Mouse (Mus musculus) myocyte (in vitro differentiated cells): ENCODE results near the gene Arhgap23. TPM values are rescaled to one million over a fixed set of nuclear protein-coding genes. Genes with fewer than 3 reads are reported as not detected.
A peak's percentile ranks its signal among the peaks of the same experiment; 100 is the strongest.

Experiments
- H3K27me3 ChIP-seq: one replicate; pipeline ENCODE4 v1.6.1; 2011; ENCODE audit not compliant: control insufficient read depth, insufficient read depth, insufficient read length
- H3K36me3 ChIP-seq: one replicate; pipeline ENCODE4 v1.6.1; 2011; ENCODE audit not compliant: control insufficient read depth, insufficient read depth
- H3K4me2 ChIP-seq: one replicate; pipeline ENCODE4 v1.6.1; 2011; ENCODE audit warnings: low read depth, control low read depth
- H3K4me3 ChIP-seq: one replicate; pipeline ENCODE4 v1.5.1; 2011; ENCODE audit warnings: mild to moderate bottlenecking, control low read depth, moderate library complexity
- H3K79me2 ChIP-seq: one replicate; pipeline ENCODE4 v1.6.1; 2011; ENCODE audit not compliant: control insufficient read depth, insufficient read depth
- H3ac ChIP-seq: one replicate; pipeline ENCODE4 v1.6.1; 2011; ENCODE audit not compliant: control insufficient read depth, insufficient read length
- CEBPB ChIP-seq: IDR thresholded peaks from 2 replicates; pipeline ENCODE4 v1.6.1; 2011; ENCODE audit warnings: mild to moderate bottlenecking, moderate library complexity; ENCODE audit not compliant: poor library complexity, insufficient read depth, severe bottlenecking
- E2F4 ChIP-seq: IDR thresholded peaks from one replicate; pipeline ENCODE4 v1.6.1; 2011; ENCODE audit warnings: mild to moderate bottlenecking, control low read depth, moderate library complexity; ENCODE audit not compliant: insufficient read depth
- MAX ChIP-seq: IDR thresholded peaks from one replicate; pipeline ENCODE4 v1.6.1; 2011; ENCODE audit warnings: low read depth, mild to moderate bottlenecking, control low read depth
- MYOD1 ChIP-seq, 3 experiments: IDR thresholded peaks; one replicate each; pipeline ENCODE4 v1.6.1; 2011; ENCODE audit warnings: control low read depth in 2 of 3, low read depth in 2 of 3, mild to moderate bottlenecking in 2 of 3, moderate library complexity in 1 of 3; ENCODE audit not compliant: insufficient read length in 2 of 3, control insufficient read depth in 1 of 3
- MYOG ChIP-seq, 3 experiments: IDR thresholded peaks; one replicate each; pipeline ENCODE4 v1.6.1; 2011; ENCODE audit warnings: control low read depth in 2 of 3, low read depth in 2 of 3, mild to moderate bottlenecking in 2 of 3; ENCODE audit not compliant: insufficient read length in 2 of 3, control insufficient read depth in 1 of 3, insufficient read depth in 1 of 3
- POLR2A ChIP-seq: IDR thresholded peaks from one replicate; pipeline ENCODE4 v1.6.1; 2011; ENCODE audit warnings: low read depth, mild to moderate bottlenecking, control low read depth, moderate library complexity; ENCODE audit not compliant: insufficient read length
- POLR2AphosphoS2 ChIP-seq: IDR thresholded peaks from one replicate; pipeline ENCODE4 v1.6.1; 2011; ENCODE audit warnings: low read depth, control low read depth; ENCODE audit not compliant: insufficient read length
- REST ChIP-seq: IDR thresholded peaks from one replicate; pipeline ENCODE4 v1.6.1; 2011; ENCODE audit warnings: mild to moderate bottlenecking, control low read depth, moderate library complexity; ENCODE audit not compliant: insufficient read depth, insufficient read length
- SRF ChIP-seq: IDR thresholded peaks from one replicate; pipeline ENCODE4 v1.6.1; 2011; ENCODE audit warnings: low read depth; ENCODE audit not compliant: control insufficient read depth, insufficient read length
- TCF12 ChIP-seq: IDR thresholded peaks from one replicate; pipeline ENCODE4 v1.6.1; 2011; ENCODE audit warnings: mild to moderate bottlenecking, control low read depth; ENCODE audit not compliant: poor library complexity, insufficient read depth, severe bottlenecking
- TCF3 ChIP-seq: IDR thresholded peaks from one replicate; pipeline ENCODE4 v1.6.1; 2011; ENCODE audit warnings: low read depth, control low read depth; ENCODE audit not compliant: insufficient read length
- USF1 ChIP-seq: IDR thresholded peaks from one replicate; pipeline ENCODE4 v1.6.1; 2011; ENCODE audit warnings: low read depth, mild to moderate bottlenecking, control low read depth, moderate library complexity
- polyA plus RNA-seq: library from polyadenylated mRNA; unstranded; fragments of >200 nt; fragmentation: generic; extraction: Trizol; gene quantifications from one replicate; pipeline ENCODE4 v1.2.1, GENCODE M21; 2012; ENCODE audit warnings: missing spikeins

Arhgap23 gene
- polyA plus RNA-seq, 1 experiment, result 41.9 TPM

- H3K27me3 ChIP-seq, result no peaks in the 10 kb centered on the region
- TF ChIP-seq TCF12, result no peak
- TF ChIP-seq E2F4, result no peak
- TF ChIP-seq POLR2AphosphoS2, result peak; percentile 85
- no peak for TF ChIP-seq TCF3
- no peak for TF ChIP-seq CEBPB
- TF ChIP-seq REST, result no peak
- TF ChIP-seq POLR2A, result peak; percentile 63
- TF ChIP-seq MAX, result no peak
- peak in 1 of 3 experiments; percentile 47 for TF ChIP-seq MYOG (IDR thresholded peaks at IDR 0.05; ENCODE audit: control insufficient read depth in 1 of 3, insufficient read depth in 1 of 3, insufficient read length in 2 of 3, low read depth in 2 of 3)
- peak in 1 of 3 experiments; percentile 31 for TF ChIP-seq MYOD1 (IDR thresholded peaks at IDR 0.05; ENCODE audit: control insufficient read depth in 1 of 3, insufficient read length in 2 of 3, low read depth in 2 of 3)
- TF ChIP-seq SRF, result no peak
- no peak for TF ChIP-seq USF1
- H3K79me2 ChIP-seq, result no peaks in the 10 kb centered on the region
- peaks cover 3% of the 10 kb centered on the region for H3K36me3 ChIP-seq
- H3ac ChIP-seq, result no peak overlapping the region
- peak overlapping the region; percentile 66 for H3K4me2 ChIP-seq
- peak overlapping the region; percentile 1 for H3K4me3 ChIP-seq
These were observed 15.2 kb upstream of the Arhgap23 start for GRCm38 (mm10) chr11:97399958-97400710.

- Histone ChIP-seq H3ac (no peak overlapping the region), H3K36me3 (no peaks in the 10 kb centered on the region), H3K79me2 (no peaks in the 10 kb centered on the region), H3K27me3 (no peaks in the 10 kb centered on the region), H3K4me3 (peak overlapping the region; percentile 1), H3K4me2 (peak overlapping the region; percentile 34)
- TF ChIP-seq POLR2A, result peak; percentile 63
- TF ChIP-seq MYOD1 (IDR thresholded peaks at IDR 0.05; ENCODE audit: control insufficient read depth in 1 of 3, insufficient read length in 2 of 3, low read depth in 2 of 3), result peak; percentile 72 to 99 (median 94)
- peak; percentile 88 for TF ChIP-seq CEBPB
- peak; percentile 71 for TF ChIP-seq POLR2AphosphoS2
- TF ChIP-seq TCF12, result no peak
- TF ChIP-seq REST, result no peak
- TF ChIP-seq MAX, result no peak
- no peak for TF ChIP-seq USF1
- no peak for TF ChIP-seq SRF
- TF ChIP-seq E2F4, result no peak
- TF ChIP-seq MYOG (IDR thresholded peaks at IDR 0.05; ENCODE audit: control insufficient read depth in 1 of 3, insufficient read depth in 1 of 3, insufficient read length in 2 of 3, low read depth in 2 of 3), result peak; percentile 68 to 98 (median 85)
- TF ChIP-seq TCF3, result peak; percentile 57
These were observed 14.3 kb upstream of the Arhgap23 start for GRCm38 (mm10) chr11:97401082-97401481.

GRCm38 (mm10) chr11:97401686-97402435 is 13.5 kb upstream of the Arhgap23 start:
- Histone ChIP-seq H3K4me2 (peak overlapping the region; percentile 25), H3K4me3 (no peak overlapping the region), H3ac (no peak overlapping the region), H3K36me3 (no peaks in the 10 kb centered on the region), H3K27me3 (no peaks in the 10 kb centered on the region), H3K79me2 (no peaks in the 10 kb centered on the region)
- TF ChIP-seq POLR2A, result no peak
- no peak for TF ChIP-seq MYOD1 (IDR thresholded peaks at IDR 0.05; ENCODE audit: control insufficient read depth in 1 of 3, insufficient read length in 2 of 3, low read depth in 2 of 3)
- no peak for TF ChIP-seq REST
- TF ChIP-seq POLR2AphosphoS2, result no peak
- no peak for TF ChIP-seq TCF12
- no peak for TF ChIP-seq TCF3
- no peak for TF ChIP-seq MYOG (IDR thresholded peaks at IDR 0.05; ENCODE audit: control insufficient read depth in 1 of 3, insufficient read depth in 1 of 3, insufficient read length in 2 of 3, low read depth in 2 of 3)
- TF ChIP-seq SRF, result no peak
- no peak for TF ChIP-seq MAX
- no peak for TF ChIP-seq USF1
- no peak for TF ChIP-seq E2F4
- TF ChIP-seq CEBPB, result no peak

GRCm38 (mm10) chr11:97402746-97403145 is 12.6 kb upstream of the Arhgap23 start:
- no peak overlapping the region for H3ac ChIP-seq
- no peak overlapping the region for H3K4me3 ChIP-seq
- TF ChIP-seq E2F4, result no peak
- TF ChIP-seq MYOD1 (IDR thresholded peaks at IDR 0.05; ENCODE audit: control insufficient read depth in 1 of 3, insufficient read length in 2 of 3, low read depth in 2 of 3), result no peak
- TF ChIP-seq TCF12, result no peak
- no peak for TF ChIP-seq POLR2AphosphoS2
- TF ChIP-seq SRF, result no peak
- no peak for TF ChIP-seq REST
- no peak for TF ChIP-seq MYOG (IDR thresholded peaks at IDR 0.05; ENCODE audit: control insufficient read depth in 1 of 3, insufficient read depth in 1 of 3, insufficient read length in 2 of 3, low read depth in 2 of 3)
- no peak for TF ChIP-seq TCF3
- no peak for TF ChIP-seq CEBPB
- no peaks in the 10 kb centered on the region for H3K27me3 ChIP-seq
- H3K36me3 ChIP-seq, result no peaks in the 10 kb centered on the region
- no peak overlapping the region for H3K4me2 ChIP-seq
- no peaks in the 10 kb centered on the region for H3K79me2 ChIP-seq
